Mouse (Mus musculus) liver, adult 2 months (tissue): ENCODE measurements around the gene Zfp697.
"Not testable (repeated sequence)": the region's sequence is repeated elsewhere in the genome, so short reads cannot be mapped to it uniquely, and the experiment has no call there.

Experiments
- CTCF ChIP-seq: fragments of 200-500 bp; IDR thresholded peaks from 2 replicates; pipeline ENCODE4 v1.5.1; 2011; ENCODE audit warnings: low read depth, low read length, control low read depth
- POLR2A ChIP-seq: fragments of 200-500 bp; IDR thresholded peaks from 2 replicates; pipeline ENCODE4 v1.6.1; 2011; ENCODE audit warnings: low read length, control low read depth; ENCODE audit not compliant: insufficient read depth; ENCODE audit errors: extremely low read depth

DNA sequence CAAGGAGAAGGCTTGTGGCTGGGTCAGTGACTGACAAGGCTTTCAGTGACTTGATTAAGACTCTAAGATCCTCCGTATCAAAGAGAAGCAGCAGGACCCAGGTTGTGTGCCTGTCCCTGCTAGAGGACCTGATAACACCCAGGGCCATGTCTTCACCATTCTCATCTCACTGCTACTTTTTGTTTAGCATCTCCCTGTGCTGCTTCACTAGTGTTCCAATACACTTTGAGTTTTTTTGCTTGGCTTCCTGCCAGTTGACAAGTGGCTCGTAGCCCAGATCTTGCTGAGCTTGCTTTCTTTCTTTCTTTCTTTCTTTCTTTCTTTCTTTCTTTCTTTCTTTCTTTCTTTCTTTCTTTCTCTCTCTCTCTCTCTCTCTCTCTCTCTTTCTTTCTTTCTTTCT lies 140.5 kb downstream of the Zfp697 start:
- not testable (repeated sequence) for TF ChIP-seq CTCF, POLR2A
